Mouse (Mus musculus) intestine, embryonic 16.5 days (tissue): ENCODE measurements around the gene Cadps. TPM values are rescaled to one million over a fixed set of nuclear protein-coding genes. Genes with fewer than 3 reads are reported as not detected.

ENCODE experiments used
- ATAC-seq: fragments of 200-750 bp; cut with Nextera tagmentation; 2 replicates; pipeline ENCODE4 v1.8.0; 2017; ENCODE audit warnings: moderate TSS enrichment, moderate library complexity
- H3K27ac ChIP-seq: fragments of 300-500 bp; sonication (generic); 2 replicates; pipeline ENCODE4 v1.5.1; 2014; ENCODE audit warnings: mild to moderate bottlenecking, low read length
- H3K27me3 ChIP-seq: fragments of 300-500 bp; sonication (generic); replicated peaks from 2 replicates; pipeline ENCODE4 v1.6.1; 2014; ENCODE audit warnings: low read length, control low read depth, mixed read lengths; ENCODE audit not compliant: control insufficient read depth, insufficient read depth
- H3K36me3 ChIP-seq: fragments of 300-500 bp; sonication (generic); 2 replicates; pipeline ENCODE4 v1.6.1; 2014; ENCODE audit warnings: low read length, control low read depth; ENCODE audit not compliant: control insufficient read depth, insufficient read depth
- H3K4me1 ChIP-seq: fragments of 300-500 bp; sonication (generic); 2 replicates; pipeline ENCODE4 v1.6.1; 2014; ENCODE audit warnings: low read length, control low read depth, mixed read lengths; ENCODE audit not compliant: control insufficient read depth, insufficient read depth
- H3K4me2 ChIP-seq: fragments of 300-500 bp; sonication (generic); 2 replicates; pipeline ENCODE4 v1.6.1; 2014; ENCODE audit warnings: low read depth, low read length, control low read depth
- H3K4me3 ChIP-seq: fragments of 300-500 bp; sonication (generic); 2 replicates; pipeline ENCODE4 v1.5.1; 2014; ENCODE audit warnings: mild to moderate bottlenecking, low read length
- H3K9ac ChIP-seq: fragments of 300-500 bp; sonication (generic); 2 replicates; pipeline ENCODE4 v1.6.1; 2014; ENCODE audit warnings: low read depth, low read length
- H3K9me3 ChIP-seq: fragments of 300-500 bp; sonication (generic); 2 replicates; pipeline ENCODE4 v1.6.1; 2016; ENCODE audit warnings: low read length, control low read depth; ENCODE audit not compliant: control insufficient read depth
- WGBS: fragments of 180-500 bp; shearing (Covaris S2); extraction: QIAGEN DNeasy Blood & Tissue Kit; methylation state at CpG from one replicate; pipeline ENCODE4 v1.1.7; 2014; 5-methylcytosine and 5-hydroxymethylcytosine counted together
- polyA plus RNA-seq: library from polyadenylated mRNA; unstranded; fragments of >200 nt; fragmentation: Nextera tagmentation; extraction: Ambion mirVana; gene quantifications from 2 replicates; pipeline ENCODE4 v1.2.1, GENCODE M21; 2015

Cadps gene
- polyA plus RNA-seq, 1 experiment from 2014 or later, result 2.6 TPM

- H3K27ac ChIP-seq, result no peak overlapping the region
- no peaks in the 10 kb centered on the region for H3K36me3 ChIP-seq
- no peak overlapping the region for H3K4me3 ChIP-seq
- H3K9ac ChIP-seq, result no peak overlapping the region
- no peak overlapping the region for H3K4me2 ChIP-seq
- 66% methylated on average over 7 of the region's 7 CpGs for WGBS
- H3K9me3 ChIP-seq, result no peaks in the 10 kb centered on the region
- H3K27me3 ChIP-seq, result no peaks in the 10 kb centered on the region
- ATAC-seq, result no peak
- no peaks in the 10 kb centered on the region for H3K4me1 ChIP-seq
These were observed 185.6 kb downstream of the Cadps start for GRCm38 (mm10) chr14:12637121-12637754.

- H3K27ac ChIP-seq, result no peak overlapping the region
- WGBS, result 78% methylated on average over 11 of the region's 11 CpGs
These were observed 198.4 kb downstream of the Cadps start for GRCm38 (mm10) chr14:12624256-12625130.

GRCm38 (mm10) chr14:12607025-12607424 lies 215.9 kb downstream of the Cadps start:
- 78% methylated on average over 4 of the region's 4 CpGs for WGBS
- Histone ChIP-seq H3K9me3 (no peaks in the 10 kb centered on the region), H3K27ac (no peak overlapping the region), H3K9ac (no peak overlapping the region), H3K36me3 (no peaks in the 10 kb centered on the region), H3K4me3 (no peak overlapping the region), H3K4me2 (no peak overlapping the region), H3K4me1 (no peaks in the 10 kb centered on the region), H3K27me3 (no peaks in the 10 kb centered on the region)
- ATAC-seq, result no peak

More at GRCm38 (mm10) chr14:12624256-12625130, 198.4 kb downstream of the Cadps start:
- H3K36me3 ChIP-seq, result no peaks in the 10 kb centered on the region
- H3K9me3 ChIP-seq, result no peaks in the 10 kb centered on the region
- no peaks in the 10 kb centered on the region for H3K4me1 ChIP-seq
- no peak overlapping the region for H3K4me3 ChIP-seq
- H3K27me3 ChIP-seq, result no peaks in the 10 kb centered on the region
- H3K4me2 ChIP-seq, result no peak overlapping the region
- H3K9ac ChIP-seq, result no peak overlapping the region
- ATAC-seq, result no peak

GRCm38 (mm10) chr14:12606202-12606601 lies 216.7 kb downstream of the Cadps start:
- H3K4me3 ChIP-seq, result no peak overlapping the region
- no peaks in the 10 kb centered on the region for H3K9me3 ChIP-seq
- H3K4me1 ChIP-seq, result no peaks in the 10 kb centered on the region
- H3K4me2 ChIP-seq, result no peak overlapping the region
- H3K27me3 ChIP-seq, result no peaks in the 10 kb centered on the region
- 91% methylated on average over 4 of the region's 4 CpGs for WGBS
- no peak overlapping the region for H3K27ac ChIP-seq
- H3K9ac ChIP-seq, result no peak overlapping the region
- H3K36me3 ChIP-seq, result no peaks in the 10 kb centered on the region
- ATAC-seq, result no peak

- Histone ChIP-seq H3K9me3 (no peaks in the 10 kb centered on the region), H3K4me2 (no peak overlapping the region), H3K4me3 (no peak overlapping the region), H3K27me3 (no peaks in the 10 kb centered on the region), H3K4me1 (no peaks in the 10 kb centered on the region), H3K9ac (no peak overlapping the region), H3K27ac (no peak overlapping the region), H3K36me3 (no peaks in the 10 kb centered on the region)
- ATAC-seq, result no peak
- WGBS, result 73% methylated on average over 2 of the region's 2 CpGs
These were observed 220.8 kb downstream of the Cadps start for GRCm38 (mm10) chr14:12602080-12602479.

GRCm38 (mm10) chr14:12595326-12595725 lies 227.6 kb downstream of the Cadps start:
- Histone ChIP-seq H3K4me2 (no peak overlapping the region), H3K4me3 (no peak overlapping the region), H3K4me1 (no peaks in the 10 kb centered on the region), H3K27ac (no peak overlapping the region), H3K9ac (no peak overlapping the region), H3K36me3 (no peaks in the 10 kb centered on the region), H3K27me3 (no peaks in the 10 kb centered on the region), H3K9me3 (no peaks in the 10 kb centered on the region)
- no peak for ATAC-seq
- whole genome bisulfite sequencing, result 57% methylated on average over 4 of the region's 4 CpGs

GRCm38 (mm10) chr14:12592472-12593075 lies 230.3 kb downstream of the Cadps start:
- 81% methylated on average over 5 of the region's 5 CpGs for WGBS
- Histone ChIP-seq H3K9me3 (no peaks in the 10 kb centered on the region), H3K4me3 (no peak overlapping the region), H3K27me3 (no peaks in the 10 kb centered on the region), H3K4me2 (no peak overlapping the region), H3K4me1 (no peaks in the 10 kb centered on the region), H3K9ac (no peak overlapping the region), H3K36me3 (no peaks in the 10 kb centered on the region), H3K27ac (no peak overlapping the region)
- ATAC-seq, result no peak

- no peaks in the 10 kb centered on the region for H3K27me3 ChIP-seq
- no peaks in the 10 kb centered on the region for H3K36me3 ChIP-seq
- H3K4me1 ChIP-seq, result no peaks in the 10 kb centered on the region
- no peak overlapping the region for H3K9ac ChIP-seq
- ATAC-seq, result no peak
- H3K4me3 ChIP-seq, result no peak overlapping the region
- no peak overlapping the region for H3K4me2 ChIP-seq
- no peak overlapping the region for H3K27ac ChIP-seq
- no peaks in the 10 kb centered on the region for H3K9me3 ChIP-seq
These were observed 231.1 kb downstream of the Cadps start for GRCm38 (mm10) chr14:12591829-12592228.

- Histone ChIP-seq H3K27me3 (no peaks in the 10 kb centered on the region), H3K4me1 (peaks cover 4% of the 10 kb centered on the region; the same call in 1 of the 2 replicates), H3K4me2 (no peak overlapping the region), H3K36me3 (no peaks in the 10 kb centered on the region), H3K9me3 (no peaks in the 10 kb centered on the region), H3K27ac (no peak overlapping the region), H3K4me3 (no peak overlapping the region), H3K9ac (no peak overlapping the region)
- no peak for ATAC-seq
- WGBS, result 67% methylated on average over 5 of the region's 5 CpGs
These were observed 239.3 kb downstream of the Cadps start for GRCm38 (mm10) chr14:12583536-12583935.
